Mouse (Mus musculus) large intestine, adult 2 months (tissue): Measurements from ENCODE around the gene Fance. TPM values are rescaled to one million over a fixed set of nuclear protein-coding genes. Genes with fewer than 3 reads are reported as not detected.

Source experiments
- DNase-seq: peaks from one replicate; pipeline ENCODE4 v3.0.0-alpha.2; 2012; ENCODE audit warnings: low read depth, low spot score
- WGBS: fragments of 180-500 bp; shearing (Covaris S2); methylation state at CpG from one replicate; pipeline ENCODE4 v1.1.7; 2018; 5-methylcytosine and 5-hydroxymethylcytosine counted together
- polyA plus RNA-seq: library from polyadenylated mRNA; depleted of rRNA; stranded (reverse); fragments of >200 nt; gene quantifications from 2 replicates; pipeline ENCODE4 v1.2.3, GENCODE M21; 2012

Gene Fance
- polyA plus RNA-seq, 1 experiment = 8.7 TPM

DNA sequence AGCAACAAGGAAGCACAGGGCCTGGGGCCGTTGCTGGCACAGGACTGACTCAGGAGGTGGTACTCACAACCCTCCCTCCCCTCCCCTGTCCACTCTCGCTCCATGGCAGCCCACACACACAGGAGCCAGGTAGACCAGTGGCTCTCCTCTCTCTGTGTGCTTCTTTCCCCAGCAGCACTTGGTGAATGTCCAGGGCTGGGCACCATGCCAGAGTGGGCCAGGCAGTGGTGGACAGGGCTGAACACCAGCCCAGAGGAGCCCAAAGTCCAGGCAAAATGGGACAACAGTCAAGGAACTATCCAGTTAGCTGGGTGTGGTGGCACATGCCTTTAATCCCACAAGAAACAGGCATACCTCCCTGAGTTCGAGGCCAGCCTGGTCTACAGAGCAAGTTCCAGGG is 23.1 kb upstream of the Fance start:
- DNase-seq = no peak
- WGBS = 16% methylated on average over 3 of the region's 3 CpGs

DNA sequence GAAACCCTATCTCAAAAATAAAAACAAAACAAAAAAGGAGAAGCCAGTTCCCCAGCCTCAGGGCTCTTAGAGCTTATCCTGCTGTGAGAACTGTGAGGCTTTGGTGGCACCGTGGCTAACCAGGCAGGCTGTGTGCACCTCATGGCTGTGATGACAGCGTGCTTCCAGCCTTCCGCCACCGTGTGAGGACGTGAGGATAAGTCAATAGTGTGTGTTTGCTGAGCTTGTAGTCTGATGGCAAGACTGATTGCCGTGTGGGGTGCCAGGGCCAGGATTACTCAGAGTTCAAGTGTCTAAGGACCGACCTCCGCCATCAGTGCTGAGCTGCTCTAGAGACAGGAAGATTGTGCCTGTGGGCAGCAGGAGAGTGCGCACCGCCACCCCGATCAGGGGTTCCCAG is 22.6 kb upstream of the Fance start:
- no peak for DNase-seq
- 47% methylated on average over 11 of the region's 11 CpGs for WGBS

DNA sequence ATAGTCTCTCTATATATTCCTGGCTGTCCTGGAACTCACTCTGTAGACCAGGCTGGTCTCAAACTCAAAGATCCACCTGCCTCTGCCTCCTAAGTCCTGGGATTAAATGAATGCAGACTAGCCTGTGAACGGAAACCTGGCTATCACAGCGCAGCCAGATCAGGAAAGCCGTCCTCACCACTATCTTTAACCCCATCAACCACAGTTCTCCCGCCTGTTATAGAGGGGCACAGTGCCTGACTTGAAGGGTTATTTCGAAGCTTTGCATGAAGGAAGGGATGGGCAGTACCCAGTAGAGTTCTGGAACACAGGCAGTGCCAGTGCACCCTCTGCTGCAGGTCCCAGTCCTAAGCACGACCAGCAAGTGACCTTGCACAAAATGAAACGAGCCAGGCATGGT is 22.0 kb upstream of the Fance start:
- 81% methylated on average over 7 of the region's 7 CpGs for WGBS
- no peak for DNase-seq

DNA sequence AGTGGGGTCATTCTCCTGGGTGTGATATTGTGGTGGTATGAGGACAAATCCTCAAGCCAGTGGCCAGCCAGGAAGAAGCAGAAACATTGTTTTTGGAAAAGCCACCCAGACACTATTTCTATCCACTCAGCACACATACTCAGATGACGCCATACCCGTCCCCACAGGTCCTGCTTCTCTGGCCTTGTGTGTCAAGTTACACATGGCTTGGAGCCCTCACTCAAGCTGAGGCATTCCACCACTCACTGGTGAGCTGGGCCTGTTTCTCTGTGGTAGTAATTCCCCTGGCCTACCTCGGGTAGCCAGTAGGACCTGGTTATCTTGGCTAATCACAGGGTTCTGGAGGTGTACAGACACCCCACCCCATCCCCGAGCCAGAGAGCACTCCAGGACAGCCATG is 19.6 kb upstream of the Fance start:
- WGBS = 71% methylated on average over 4 of the region's 4 CpGs
- no peak for DNase-seq

DNA sequence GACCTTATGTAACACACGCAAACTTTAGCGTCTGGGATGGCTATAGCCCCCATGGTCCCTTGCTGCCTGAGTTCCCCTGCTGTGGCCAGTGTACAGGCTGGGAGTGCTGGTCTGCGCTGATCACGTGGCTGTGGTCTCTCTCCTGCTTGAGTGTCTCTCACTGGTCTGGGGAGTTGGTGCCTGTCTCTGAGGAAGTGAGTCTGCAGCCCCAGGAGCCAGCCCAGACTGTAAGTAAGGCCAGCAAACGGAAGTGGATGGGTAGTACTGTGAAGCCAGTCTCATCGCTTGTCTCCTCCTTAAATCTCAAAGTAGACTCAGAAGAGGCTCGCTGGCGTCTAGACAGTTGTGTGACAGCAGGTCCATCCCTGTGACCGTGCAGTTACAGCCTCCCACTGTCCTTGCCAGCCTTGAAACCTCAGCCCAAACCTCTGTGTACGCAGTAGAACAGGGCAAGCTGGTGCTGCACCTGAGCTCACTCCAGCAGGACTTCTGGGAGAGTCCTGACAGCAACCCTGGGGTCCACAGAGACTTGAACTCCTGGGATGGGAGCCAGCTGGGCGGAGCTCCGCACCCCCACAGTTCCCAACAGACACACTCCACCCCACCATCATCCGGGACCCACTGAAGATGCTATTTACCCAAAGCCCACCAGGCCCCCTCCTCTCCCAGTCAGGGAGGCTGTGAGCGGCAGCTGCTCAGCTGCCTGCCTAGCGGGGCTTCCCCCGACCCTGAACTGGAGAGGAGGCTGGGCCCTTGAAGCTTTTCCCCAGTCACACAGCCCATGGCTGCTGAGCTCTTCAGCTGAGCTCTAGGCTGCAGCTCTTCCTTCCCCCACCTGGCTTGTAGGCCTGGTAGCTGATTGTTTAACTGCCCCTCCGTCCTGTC is 18.6 kb upstream of the Fance start:
- 75% methylated on average over 17 of the region's 17 CpGs for WGBS

DNA sequence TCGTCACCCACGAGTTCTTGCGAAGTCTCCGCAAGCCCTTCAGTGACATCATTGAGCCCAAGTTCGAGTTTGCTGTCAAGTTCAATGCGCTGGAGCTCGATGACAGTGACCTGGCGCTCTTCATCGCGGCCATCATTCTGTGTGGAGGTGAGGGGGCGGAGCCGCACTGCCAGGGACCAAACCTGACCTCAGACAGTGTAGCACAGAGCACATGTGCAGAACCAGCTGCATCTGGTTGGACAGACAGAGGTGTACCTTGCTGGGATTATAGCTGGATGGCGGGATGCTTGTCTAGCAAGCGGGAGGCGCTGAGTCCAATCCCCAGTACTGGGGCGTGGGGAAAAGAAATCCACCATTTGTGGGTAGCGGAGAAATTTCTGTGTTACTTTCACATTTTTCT is 14.4 kb upstream of the Fance start:
- 94% methylated on average over 17 of the region's 17 CpGs for WGBS
- DNase-seq = no peak

More for the DNA sequence above, 18.6 kb upstream of the Fance start:
- no peak for DNase-seq

DNA sequence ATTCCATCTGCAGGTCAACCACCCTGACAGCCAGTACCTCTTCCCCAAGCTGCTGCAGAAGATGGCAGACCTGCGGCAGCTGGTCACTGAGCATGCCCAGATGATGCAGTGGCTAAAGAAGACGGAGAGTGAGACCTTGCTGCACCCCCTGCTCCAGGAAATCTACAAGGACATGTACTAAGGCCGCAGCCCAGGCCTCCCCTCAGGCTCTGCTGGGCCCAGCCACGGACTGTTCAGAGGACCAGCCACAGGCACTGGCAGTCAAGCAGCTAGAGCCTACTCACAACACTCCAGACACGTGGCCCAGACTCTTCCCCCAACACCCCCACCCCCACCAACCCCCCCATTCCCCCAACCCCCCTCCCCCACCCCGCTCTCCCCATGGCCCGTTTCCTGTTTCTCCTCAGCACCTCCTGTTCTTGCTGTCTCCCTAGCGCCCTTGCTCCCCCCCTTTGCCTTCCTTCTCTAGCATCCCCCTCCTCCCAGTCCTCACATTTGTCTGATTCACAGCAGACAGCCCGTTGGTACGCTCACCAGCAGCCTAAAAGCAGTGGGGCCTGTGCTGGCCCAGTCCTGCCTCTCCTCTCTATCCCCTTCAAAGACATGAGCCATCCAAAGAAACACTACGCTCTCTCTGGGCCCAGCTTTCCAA is 13.5 kb upstream of the Fance start:
- 78% methylated on average over 11 of the region's 11 CpGs for WGBS
- no peak for DNase-seq

DNA sequence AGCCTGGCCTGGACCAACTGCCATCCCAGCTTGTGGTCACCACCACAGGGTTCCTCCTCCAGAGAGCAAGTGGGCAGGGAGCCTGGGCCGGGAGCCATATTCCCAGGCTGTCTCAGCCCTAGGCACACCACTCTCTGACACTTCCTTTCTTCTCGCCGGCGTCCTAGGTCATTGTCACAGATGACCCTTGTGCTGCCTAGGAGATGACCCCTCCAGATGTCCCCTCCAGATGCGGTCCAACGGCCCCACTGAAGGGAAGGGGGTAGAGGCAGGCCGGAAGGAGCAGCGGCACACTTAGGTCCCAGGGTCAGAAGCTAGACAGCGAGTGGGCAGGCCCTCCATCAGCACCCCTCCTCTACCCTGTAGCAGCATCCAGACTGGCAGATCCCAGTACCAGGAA is 13.0 kb upstream of the Fance start:
- no peak for DNase-seq
- 82% methylated on average over 9 of the region's 9 CpGs for WGBS

DNA sequence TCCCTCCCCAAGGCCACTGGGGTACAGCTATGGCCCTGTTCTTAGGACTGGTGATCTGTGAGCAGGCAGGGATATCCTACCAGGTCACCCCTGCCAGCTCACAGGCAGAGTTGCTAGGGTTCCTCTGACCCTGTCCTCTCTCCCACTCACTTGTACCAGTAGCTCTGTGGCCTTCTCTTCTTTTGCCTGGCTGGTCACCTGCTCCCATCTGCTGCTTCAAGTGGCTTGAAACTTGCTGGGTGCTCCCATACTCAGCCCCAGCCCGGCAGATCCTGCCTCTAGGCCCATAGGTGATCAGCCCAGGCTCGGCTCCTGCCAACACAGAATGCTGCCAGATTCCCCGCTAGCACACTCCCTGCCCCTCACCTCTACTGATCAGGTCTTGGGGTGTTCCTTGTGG is 12.5 kb upstream of the Fance start:
- 69% methylated on average over 3 of the region's 3 CpGs for WGBS
- DNase-seq = no peak

DNA sequence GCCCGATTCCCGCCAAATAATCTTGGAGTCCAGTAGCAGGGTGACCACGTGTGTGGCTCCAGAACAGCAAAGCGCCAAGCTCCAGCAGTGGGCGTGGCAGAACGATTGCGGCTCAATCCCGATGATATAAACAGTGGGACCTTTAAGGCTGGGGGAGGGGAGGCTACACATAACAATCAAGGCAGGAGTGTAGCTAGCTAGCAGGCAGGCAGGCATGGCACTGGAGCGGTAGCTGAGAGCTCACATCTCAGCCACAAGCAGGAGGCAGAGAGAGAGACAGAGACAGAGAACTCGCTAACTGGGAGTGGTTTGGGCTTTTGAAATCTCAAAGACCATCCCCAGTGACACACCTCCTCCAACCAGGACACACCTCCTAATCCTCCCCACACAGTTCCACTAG is 8.1 kb upstream of the Fance start:
- 57% methylated on average over 10 of the region's 10 CpGs for WGBS

DNA sequence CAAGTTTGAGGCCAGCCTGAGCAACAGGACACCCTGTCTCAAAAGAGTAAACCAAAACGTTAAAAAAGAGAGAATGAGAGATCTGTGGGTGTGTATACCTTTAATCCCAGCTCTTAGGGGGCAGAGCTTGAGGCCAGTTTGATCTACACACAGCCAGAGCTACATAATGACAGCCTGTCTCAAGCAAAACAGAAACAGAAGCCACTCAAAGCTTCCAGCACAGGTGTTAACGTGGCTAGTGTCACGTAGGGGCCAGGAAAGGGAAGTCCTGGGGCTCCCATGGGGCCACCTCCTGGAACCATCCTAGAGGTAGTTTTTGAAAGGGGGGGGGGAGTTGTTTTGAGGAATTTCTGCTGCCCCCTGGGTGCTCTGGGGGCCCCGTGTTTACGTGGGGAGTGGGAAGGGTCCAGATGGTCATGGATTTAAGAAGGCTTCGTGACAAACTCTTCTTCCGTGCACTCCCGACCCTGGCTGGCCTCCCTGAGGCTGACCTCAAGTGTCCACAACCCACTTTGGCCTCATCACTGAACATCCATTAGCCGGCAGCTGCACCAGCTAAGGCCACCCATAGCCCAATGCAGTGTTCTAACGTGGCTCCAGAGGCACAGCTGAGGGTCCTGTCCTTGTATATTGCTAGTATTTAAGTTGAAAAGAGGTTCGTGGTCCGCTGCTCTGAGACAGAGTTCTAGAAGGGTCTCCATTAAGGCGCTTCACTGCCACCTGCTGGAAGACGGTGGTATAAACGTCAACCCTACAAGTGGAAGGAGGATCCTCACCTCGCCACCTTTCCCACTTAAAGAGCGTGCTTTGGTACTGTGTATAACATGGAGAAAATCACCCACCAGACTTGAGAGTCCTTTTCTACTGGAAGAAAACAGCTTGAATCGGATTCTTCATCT is 4.8 kb upstream of the Fance start:
- DNase-seq = no peak
- 9% methylated on average over 18 of the region's 18 CpGs for WGBS

More for the DNA sequence above, 8.1 kb upstream of the Fance start:
- no peak for DNase-seq

DNA sequence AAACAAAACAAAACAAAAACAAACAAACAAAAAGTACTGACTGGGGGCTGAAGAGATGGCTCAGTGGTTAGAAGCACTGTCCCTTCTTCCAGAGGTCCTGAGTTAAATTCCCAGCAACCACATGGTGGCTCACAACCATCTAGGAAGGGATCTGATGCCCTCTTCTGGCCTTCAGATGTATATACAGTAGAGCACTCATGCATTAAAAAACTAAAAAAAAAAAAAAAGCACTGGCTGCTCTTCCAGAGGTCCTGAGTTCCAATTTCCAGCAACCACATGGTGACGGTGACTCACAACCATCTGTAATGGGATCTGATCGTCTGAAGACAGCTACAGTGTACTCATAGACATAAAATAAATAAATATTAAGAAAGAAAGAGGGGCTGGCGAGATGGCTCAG is 2.5 kb upstream of the Fance start:
- 69% methylated on average over 3 of the region's 3 CpGs for WGBS
- DNase-seq = no peak

DNA sequence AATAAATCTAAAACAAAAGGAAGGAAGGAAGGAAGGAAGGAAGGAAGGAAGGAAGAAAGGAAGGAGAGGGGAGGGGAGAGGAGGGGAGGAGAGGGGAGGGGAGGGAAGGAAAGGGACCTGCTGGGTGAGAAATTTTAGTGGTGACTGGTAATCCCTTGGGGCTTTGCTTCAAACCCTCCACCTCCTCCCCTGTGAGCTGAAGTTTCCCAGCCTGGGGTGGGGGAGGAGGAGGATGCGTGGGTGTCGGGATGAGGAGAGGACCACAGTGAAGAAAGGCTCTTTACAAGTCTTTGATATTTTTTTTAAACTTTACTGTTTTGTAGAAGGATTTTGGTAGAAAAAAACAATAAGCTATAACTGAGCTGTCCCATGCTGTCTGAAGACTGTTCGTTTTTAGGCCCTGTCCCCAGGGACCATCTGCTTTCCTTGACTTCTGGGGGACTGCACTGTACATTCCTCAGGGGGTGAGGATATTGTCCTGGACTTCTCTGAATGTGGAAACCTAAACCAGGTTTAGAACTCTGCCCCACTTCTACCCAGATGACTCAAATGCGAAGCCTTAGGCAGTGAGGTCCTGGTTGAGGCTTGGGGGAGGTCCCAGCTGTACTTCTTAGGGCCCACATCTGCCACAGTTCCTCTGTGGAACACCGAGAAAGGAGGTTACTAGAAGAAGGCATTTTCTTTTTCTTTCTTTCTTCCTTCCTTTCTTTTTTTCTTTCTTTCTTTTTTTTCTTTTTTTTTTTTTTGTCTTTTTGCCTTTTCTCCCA is 1.8 kb upstream of the Fance start:
- WGBS = 91% methylated on average over 5 of the region's 5 CpGs

DNA sequence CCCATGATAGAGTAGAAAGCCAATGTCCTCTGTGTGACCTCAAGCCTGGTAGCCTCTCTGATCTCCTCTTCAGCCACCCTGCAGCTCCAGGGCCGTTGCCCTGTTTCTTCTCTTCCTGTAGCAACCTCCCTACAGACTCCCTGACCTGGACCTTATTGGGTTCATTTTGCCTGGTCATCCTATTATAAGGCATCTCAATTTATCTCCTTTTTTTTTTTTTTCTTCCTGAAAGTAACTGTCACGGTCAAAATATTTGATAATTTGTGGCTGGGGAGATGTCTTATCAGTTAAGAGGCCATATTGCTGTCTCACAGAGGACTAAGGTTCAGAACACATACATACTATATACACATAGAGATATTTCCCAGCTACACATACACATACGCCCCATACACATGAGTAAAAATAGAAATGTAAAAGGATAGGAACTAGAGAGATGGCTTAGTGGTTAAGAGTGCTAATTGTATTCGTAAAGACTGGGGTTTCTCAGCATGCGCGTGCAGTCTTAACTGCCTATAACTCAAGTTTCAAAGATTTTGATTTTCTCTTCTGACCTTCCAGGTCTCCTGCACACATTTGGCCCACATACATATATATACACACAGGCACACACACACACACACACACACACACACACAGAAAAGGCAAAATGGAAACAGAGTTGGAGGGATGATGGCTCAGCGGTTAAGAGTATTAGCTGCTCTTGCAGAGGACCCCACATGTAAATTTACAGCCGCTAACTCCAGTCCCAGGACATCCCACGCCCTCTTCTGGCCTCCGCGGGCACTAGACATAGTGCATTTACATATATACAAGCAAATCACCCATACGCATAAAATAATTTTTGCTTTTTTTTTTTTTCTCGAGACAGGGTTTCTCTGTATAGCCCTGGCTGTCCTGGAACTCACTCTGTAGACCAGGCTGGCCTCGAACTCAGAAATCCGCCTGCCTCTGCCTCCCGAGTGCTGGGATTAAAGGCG is 797 bp upstream of the Fance start:
- DNase-seq = no peak
- 30% methylated on average over 17 of the region's 17 CpGs for WGBS

More for the DNA sequence above, 1.8 kb upstream of the Fance start:
- no peak for DNase-seq

DNA sequence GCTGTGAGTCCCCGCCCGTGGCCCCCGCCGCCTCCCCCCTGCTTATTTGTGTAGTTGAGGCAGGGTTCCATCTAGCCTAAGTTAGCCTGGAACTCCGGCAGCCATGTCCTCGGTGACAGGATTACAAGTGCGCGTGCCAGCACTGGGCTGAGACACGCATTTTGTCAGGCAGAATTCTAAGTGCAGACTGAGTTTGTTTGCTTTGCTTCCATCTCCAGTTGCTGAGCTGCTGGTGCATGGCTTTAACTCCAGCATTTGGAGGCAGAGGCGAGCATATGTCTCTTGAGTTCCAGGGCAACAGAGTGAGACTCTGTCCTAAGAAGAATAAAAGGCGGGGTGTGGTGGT is 534 bp downstream of the Fance start:
- WGBS = under 1% methylated on average over 11 of the region's 11 CpGs
- DNase-seq = no peak

DNA sequence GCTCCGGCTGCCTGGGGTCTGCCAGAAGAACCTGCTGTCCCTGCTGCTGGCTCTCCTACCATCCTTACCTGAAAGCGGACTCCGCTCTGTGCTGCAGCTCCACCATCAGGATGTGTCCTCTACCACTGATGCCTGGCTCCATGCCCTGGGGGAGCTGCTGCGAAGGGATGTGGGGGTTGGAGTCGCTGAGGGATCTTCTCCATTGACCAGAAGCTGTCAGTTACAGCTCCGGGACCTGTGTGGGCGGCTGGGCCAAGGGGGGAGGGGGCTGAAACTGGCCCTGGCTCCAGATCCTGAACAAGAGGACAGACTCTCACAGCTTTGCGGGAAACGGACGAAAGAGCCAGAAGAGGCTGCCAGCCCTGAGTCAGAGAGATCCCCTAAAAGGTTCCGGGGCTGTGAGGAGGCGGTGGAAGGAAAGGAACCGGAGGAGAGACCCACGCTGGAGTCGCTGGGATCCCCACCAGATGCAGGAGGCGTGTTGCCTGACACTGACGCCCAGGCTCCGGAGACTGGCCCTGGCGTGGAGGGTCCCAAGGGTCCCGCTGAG is 2.4 kb downstream of the Fance start:
- WGBS = 94% methylated on average over 20 of the region's 20 CpGs
- DNase-seq = no peak

DNA sequence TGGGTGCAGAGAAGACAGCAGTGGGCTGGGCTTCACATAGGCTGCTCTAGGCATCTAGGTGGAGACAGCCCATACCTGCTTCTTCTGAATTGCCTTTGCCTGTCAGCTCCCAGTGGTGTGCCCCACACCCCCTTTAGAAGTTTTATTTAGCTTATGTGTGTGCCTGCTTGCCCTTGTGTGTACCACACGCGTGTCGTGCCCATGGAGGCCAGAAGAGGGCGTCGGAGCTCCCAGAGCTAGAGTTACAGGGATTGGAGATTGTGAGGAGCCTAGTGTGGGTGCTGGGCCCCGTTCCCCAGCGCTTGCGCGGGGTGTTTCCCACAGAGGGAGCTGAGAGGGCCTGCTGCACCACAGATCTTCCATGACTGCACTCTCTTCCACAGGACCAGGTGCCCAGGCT is 3.2 kb downstream of the Fance start:
- DNase-seq = no peak
- 91% methylated on average over 9 of the region's 9 CpGs for WGBS

DNA sequence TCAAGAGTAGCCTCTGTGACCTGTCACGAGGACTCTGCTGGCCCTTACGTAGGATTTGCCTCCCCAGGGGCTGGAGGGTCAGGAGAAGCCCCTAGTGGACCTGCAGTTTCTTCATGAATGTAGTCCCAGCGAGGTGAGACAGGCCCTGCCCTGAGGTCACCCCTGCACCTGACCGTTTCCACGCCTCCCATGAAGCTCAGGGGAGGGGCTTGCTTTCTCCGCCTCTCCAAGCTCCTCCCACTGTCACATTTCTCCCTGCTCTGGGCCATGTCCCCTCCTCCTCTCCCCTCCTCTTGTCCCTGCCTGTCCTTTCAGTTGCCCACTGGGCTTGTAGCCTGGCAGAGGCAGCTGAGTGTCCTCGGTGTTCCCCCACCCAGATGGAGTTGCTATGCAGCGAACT is 3.8 kb downstream of the Fance start:
- DNase-seq = no peak
- 69% methylated on average over 8 of the region's 8 CpGs for WGBS
